Mouse (Mus musculus) neural tube, embryonic 12.5 days (tissue): Measurements from ENCODE around the gene Olfr1252. TPM values are rescaled to one million over a fixed set of nuclear protein-coding genes. Genes with fewer than 3 reads are reported as not detected.

Source experiments
- ATAC-seq: fragments of 200-750 bp; cut with Nextera tagmentation; 2 replicates; pipeline ENCODE4 v1.8.0; 2017; ENCODE audit warnings: low read depth, mild to moderate bottlenecking, moderate TSS enrichment, moderate library complexity; ENCODE audit not compliant: low FRiP score
- H3K27ac ChIP-seq: fragments of 300-500 bp; sonication (generic); 2 replicates; pipeline ENCODE4 v1.5.1; 2016
- H3K27me3 ChIP-seq: fragments of 300-500 bp; sonication (generic); replicated peaks from 2 replicates; pipeline ENCODE4 v1.6.1; 2016; ENCODE audit warnings: mild to moderate bottlenecking
- H3K36me3 ChIP-seq: fragments of 300-500 bp; sonication (generic); 2 replicates; pipeline ENCODE4 v1.6.1; 2016; ENCODE audit warnings: mild to moderate bottlenecking
- H3K4me1 ChIP-seq: fragments of 300-500 bp; sonication (generic); 2 replicates; pipeline ENCODE4 v1.6.1; 2016
- H3K4me2 ChIP-seq: fragments of 300-500 bp; sonication (generic); replicated peaks from 2 replicates; pipeline ENCODE4 v1.6.1; 2016; ENCODE audit warnings: mild to moderate bottlenecking
- H3K4me3 ChIP-seq: fragments of 300-500 bp; sonication (generic); 2 replicates; pipeline ENCODE4 v1.5.1; 2016
- H3K9ac ChIP-seq: fragments of 300-500 bp; sonication (generic); 2 replicates; pipeline ENCODE4 v1.6.1; 2016; ENCODE audit warnings: mild to moderate bottlenecking
- H3K9me3 ChIP-seq: fragments of 300-500 bp; sonication (generic); 2 replicates; pipeline ENCODE4 v1.6.1; 2016; ENCODE audit warnings: mild to moderate bottlenecking
- WGBS: fragments of 180-500 bp; shearing (Covaris S2); methylation state at CpG from one replicate; pipeline ENCODE4 v1.1.7; 2016; 5-methylcytosine and 5-hydroxymethylcytosine counted together
- polyA plus RNA-seq: library from polyadenylated mRNA; unstranded; fragments of >200 nt; fragmentation: Nextera tagmentation; extraction: Ambion mirVana; gene quantifications from 2 replicates; pipeline ENCODE4 v1.2.1, GENCODE M21; 2016

Olfr1252 gene
- polyA plus RNA-seq: not detected in 2 replicates

DNA sequence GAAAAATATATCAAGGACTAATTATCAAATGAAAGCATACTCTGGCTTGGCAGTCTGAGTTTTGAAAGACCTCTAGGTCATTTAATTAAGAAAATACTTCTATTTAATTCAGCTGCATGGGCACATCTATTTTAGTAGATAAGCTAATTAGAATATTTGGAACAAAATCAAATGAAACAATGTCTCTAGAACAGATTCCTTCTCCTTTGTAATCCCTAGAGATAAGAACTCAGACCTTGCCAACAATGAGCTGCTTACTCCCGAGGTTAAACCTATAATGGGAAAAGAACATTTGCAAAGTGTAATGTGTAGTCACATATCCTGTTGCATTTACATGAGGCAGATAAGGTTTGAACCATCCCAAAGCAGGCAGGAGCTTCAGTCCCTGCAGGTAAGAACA, at the start of gene Olfr1252:
Gene Olfr1252, minus strand, starts transcription at position 101 of the 400 bp plus-strand sequence.
- Histone ChIP-seq H3K9ac (no peak within 1 kb of the TSS), H3K4me3 (no peak within 1 kb of the TSS), H3K9me3 (no peaks in the 10 kb centered on the region), H3K36me3 (no peaks in the 10 kb centered on the region), H3K4me2 (no peak within 1 kb of the TSS), H3K4me1 (no peaks in the 10 kb centered on the region), H3K27me3 (no peaks in the 10 kb centered on the region), H3K27ac (no peak within 1 kb of the TSS)
- 85% methylated on average over 1 of the region's 1 CpGs for WGBS
- ATAC-seq: no peak

DNA sequence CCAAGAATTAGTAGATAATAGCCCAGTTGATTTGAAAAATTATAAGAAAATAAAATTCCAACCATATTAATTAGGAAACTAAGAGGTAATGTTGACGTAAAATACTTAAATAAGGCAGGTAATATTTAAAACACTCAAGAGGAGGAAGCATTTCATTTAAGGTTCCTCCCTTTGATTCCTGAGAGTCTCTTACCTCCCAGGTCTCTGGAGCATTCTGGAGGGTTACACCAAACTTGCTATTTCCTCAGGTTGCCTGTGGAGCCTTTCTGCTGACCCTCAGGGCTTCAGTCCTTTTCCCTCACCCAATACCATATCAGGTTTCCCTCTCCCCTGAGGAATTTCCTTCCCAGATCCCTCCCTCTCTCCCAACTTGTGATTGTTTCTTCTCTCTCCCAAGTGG, 32.2 kb upstream of the Olfr1252 start, which contains the start of gene Olfr1253:
Gene Olfr1253, minus strand, starts transcription at position 101 of the 400 bp plus-strand sequence.
- ATAC-seq: no peak
- Histone ChIP-seq H3K4me3 (no peak within 1 kb of the TSS), H3K27me3 (no peaks in the 10 kb centered on the region), H3K36me3 (no peaks in the 10 kb centered on the region), H3K27ac (no peak within 1 kb of the TSS), H3K9ac (no peak within 1 kb of the TSS), H3K9me3 (no peaks in the 10 kb centered on the region), H3K4me1 (no peaks in the 10 kb centered on the region), H3K4me2 (no peak within 1 kb of the TSS)
- 89% methylated on average over 1 of the region's 1 CpGs for WGBS

DNA sequence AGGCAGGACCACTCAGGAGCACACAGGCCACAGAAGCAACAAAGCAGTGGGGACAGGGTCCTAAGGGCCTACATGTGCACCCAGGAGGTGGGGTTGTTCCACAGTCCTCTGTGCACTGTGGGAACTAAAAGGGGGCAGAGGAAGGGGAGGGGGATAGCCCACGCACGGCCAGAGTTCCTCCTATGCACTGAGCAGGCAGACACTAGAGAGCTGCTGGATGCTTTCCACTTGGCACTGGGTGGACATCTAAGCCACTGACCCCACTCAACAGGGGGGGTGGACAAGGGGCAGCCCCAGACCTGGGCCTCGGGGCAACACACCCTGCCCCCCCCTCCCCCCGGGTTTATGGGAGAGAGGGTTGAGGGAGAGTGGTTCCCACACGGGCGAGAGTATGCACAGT, 32.8 kb downstream of the Olfr1252 start:
- no peak overlapping the region for H3K9ac ChIP-seq
- no peaks in the 10 kb centered on the region for H3K9me3 ChIP-seq
- H3K4me2 ChIP-seq: no peak overlapping the region
- 86% methylated on average over 6 of the region's 6 CpGs for WGBS
- no peaks in the 10 kb centered on the region for H3K4me1 ChIP-seq
- H3K36me3 ChIP-seq: no peaks in the 10 kb centered on the region
- no peak overlapping the region for H3K27ac ChIP-seq
- H3K4me3 ChIP-seq: no peak overlapping the region
- ATAC-seq: no peak
- H3K27me3 ChIP-seq: no peaks in the 10 kb centered on the region

DNA sequence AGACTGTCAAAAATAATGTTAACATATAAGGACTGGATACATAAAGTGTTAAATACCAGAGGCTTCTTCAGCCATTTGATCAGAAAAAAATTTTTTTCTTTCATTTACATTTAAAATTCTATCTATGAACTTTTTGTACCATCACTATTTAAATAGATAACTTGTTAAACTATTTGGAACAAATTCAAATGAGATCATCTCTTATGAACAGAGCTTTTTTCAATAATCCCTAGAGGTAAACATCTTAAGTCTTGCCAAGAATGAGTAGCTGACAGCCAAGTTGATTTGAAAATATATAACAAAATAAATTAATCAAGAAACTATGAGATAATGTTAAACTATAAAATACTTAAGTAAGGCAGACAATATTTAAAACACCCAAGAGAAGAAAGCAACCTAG, 53.0 kb downstream of the Olfr1252 start, which contains the start of gene Olfr1251:
Gene Olfr1251, minus strand, starts transcription at position 101 of the 400 bp plus-strand sequence.
- Histone ChIP-seq H3K4me3 (no peak within 1 kb of the TSS), H3K4me2 (no peak within 1 kb of the TSS), H3K9ac (no peak within 1 kb of the TSS), H3K4me1 (no peaks in the 10 kb centered on the region), H3K27me3 (no peaks in the 10 kb centered on the region), H3K27ac (no peak within 1 kb of the TSS), H3K9me3 (no peaks in the 10 kb centered on the region), H3K36me3 (no peaks in the 10 kb centered on the region)
- ATAC-seq: no peak

Other genes starting within 250 kb of the Olfr1252 start
- not detected in 2 replicates for gene Olfr1241, start 237.9 kb downstream of the Olfr1252 start, polyA plus RNA-seq
- not detected in 2 replicates for gene Olfr1242, start 226.7 kb downstream of the Olfr1252 start, polyA plus RNA-seq
- gene Olfr1243, start 193.5 kb downstream of the Olfr1252 start, polyA plus RNA-seq: not detected in 2 replicates
- not detected in 2 replicates for gene Olfr1245, start 146.6 kb downstream of the Olfr1252 start, polyA plus RNA-seq
- gene Olfr1246, start 131.9 kb downstream of the Olfr1252 start, polyA plus RNA-seq: not detected in 2 replicates
- gene Olfr1247, start 110.9 kb downstream of the Olfr1252 start, polyA plus RNA-seq: not detected in 2 replicates
- not detected in 2 replicates for gene Olfr1248, start 106.8 kb downstream of the Olfr1252 start, polyA plus RNA-seq
- not detected in 2 replicates for gene Olfr1249, start 90.0 kb downstream of the Olfr1252 start, polyA plus RNA-seq
- not detected in 2 replicates for gene Olfr1250, start 63.5 kb downstream of the Olfr1252 start, polyA plus RNA-seq
- gene Olfr1251, start 53.1 kb downstream of the Olfr1252 start, polyA plus RNA-seq: not detected in 2 replicates
- gene Olfr1253, start 32.1 kb upstream of the Olfr1252 start, polyA plus RNA-seq: not detected in 2 replicates
- not detected in 2 replicates for gene Olfr1254, start 68.6 kb upstream of the Olfr1252 start, polyA plus RNA-seq
- not detected in 2 replicates for gene Olfr1255, start 87.0 kb upstream of the Olfr1252 start, polyA plus RNA-seq
- not detected in 2 replicates for gene Olfr1256, start 116.5 kb upstream of the Olfr1252 start, polyA plus RNA-seq
- not detected in 2 replicates for gene Olfr48, start 123.2 kb upstream of the Olfr1252 start, polyA plus RNA-seq
- gene Olfr1257, start 153.4 kb upstream of the Olfr1252 start, polyA plus RNA-seq: not detected in 2 replicates
- not detected in 2 replicates for gene Olfr1258, start 202.3 kb upstream of the Olfr1252 start, polyA plus RNA-seq
- not detected in 2 replicates for gene Olfr1259, start 223.7 kb upstream of the Olfr1252 start, polyA plus RNA-seq
- gene Olfr1260, start 249.3 kb upstream of the Olfr1252 start, polyA plus RNA-seq: not detected in 2 replicates